Mouse (Mus musculus): ENCODE measurements at regions not wholly inside any gene's neighbourhood (a gene's known extent, or its start where the extent isn't known, plus 50 kb on each side); places are given as distances from the start of the nearest gene placed in this dataset.

DNA sequence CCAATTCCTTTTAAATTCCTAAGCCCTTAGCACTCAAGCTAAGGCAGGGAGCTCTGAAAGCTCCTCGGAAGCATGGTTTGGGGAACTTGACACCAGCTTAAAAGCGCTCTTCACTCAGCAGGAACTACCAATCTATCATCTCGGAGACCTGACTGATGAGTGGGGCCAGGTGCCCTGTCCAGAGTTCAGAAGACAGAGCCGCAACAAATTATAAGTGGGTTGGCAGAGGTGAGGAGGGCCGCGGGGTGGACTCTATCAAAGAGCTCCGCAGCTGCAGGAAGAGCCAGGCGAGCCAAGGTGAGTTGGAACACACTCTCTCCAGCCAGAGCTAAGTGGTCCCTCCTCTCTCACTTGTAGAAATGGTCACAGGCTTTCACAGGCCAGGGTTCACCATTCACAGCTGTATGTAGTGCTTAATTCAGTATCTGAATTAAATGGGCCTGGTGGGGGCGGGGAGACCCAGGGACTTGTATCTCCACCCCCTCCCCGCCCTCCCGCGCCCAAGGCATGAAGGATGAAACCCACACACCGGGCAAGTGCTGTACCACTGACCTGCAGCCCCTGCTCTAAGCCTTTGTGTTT, 180.8 kb downstream of the Stim2 start:
- no peak for DNase-seq (ENCODE audit: low read depth, low spot score)

DNA sequence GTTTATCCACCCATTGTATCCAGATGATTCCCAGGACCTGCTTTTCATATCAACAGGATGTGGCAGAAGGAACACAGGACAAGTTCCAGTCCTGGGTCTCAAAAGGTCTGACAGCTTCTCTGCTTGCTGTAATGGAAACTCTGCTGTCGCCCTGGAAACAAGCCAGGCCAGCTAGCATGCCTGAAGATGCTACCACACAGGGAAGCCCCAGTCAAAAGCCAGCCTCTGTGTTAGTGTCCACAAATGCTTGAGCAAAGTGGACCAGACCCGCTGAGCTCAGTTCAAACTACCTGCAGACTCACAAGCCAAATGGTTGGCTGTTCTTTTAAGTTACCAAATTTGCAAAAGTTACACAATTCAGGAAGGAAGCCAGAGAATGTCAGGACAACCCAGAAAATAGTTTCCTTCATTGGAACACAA, 181.9 kb downstream of the Stim2 start:
- DNase-seq (ENCODE audit: low read depth, low spot score) = no peak

DNA sequence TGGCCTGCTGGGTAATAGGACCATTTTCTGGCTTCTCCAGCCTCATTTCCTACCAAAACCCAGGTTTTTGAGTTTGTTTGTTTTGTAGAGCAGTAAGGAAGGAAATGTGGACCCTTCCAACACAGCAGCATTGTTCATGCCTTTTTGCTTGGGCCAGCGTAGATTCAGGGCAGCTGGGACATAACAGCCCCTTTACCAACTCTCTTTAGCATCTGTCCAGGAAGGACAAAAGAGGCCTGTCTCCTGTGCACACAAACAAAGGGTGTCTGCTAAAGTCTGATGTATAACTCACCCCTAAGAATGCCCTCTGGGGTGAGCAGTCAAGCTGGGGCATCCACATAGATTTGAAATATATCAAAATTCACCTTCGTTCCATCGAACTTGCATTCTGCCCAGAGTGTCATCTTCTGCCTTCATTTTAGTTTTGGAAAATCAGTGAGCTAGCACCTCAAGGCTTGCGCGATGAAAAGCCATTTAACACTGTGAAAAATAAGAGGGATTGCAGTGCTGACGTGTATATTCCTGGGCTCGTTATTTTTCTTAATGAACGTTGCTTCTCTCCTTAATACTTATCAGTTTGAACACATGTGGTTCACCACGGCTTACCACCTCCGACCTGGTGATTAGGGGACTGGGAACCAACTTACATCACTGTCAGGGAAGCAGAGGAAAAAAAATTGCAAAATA, 182.5 kb downstream of the Stim2 start:
- no peak for DNase-seq (ENCODE audit: low read depth, low spot score)

DNA sequence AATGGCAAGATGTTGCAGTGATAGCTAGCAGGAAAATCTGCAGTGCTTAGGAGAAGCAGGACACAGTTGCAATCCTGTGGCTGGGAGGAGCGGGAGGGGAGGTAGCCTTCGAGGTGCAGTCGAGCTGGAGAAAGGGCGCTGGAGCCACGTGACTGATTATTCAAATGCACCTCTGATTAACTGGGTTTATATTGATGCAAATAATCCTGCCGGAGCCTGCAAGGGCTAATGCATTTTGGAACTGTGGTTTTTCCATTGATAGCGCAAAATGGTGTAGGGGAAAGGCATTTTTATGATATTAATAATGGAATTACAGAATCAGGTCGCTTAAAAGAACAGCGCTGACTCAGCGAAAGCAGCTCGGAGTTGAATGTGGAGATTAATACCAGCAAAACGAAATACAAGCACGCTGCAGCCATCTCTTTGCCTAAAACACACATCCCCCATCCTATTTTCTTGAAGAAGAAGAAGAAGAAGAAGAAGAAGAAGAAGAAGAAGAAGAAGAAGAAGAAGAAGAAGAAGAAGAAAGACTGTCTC, 183.1 kb downstream of the Stim2 start:
- DNase-seq (ENCODE audit: low read depth, low spot score) = no peak

DNA sequence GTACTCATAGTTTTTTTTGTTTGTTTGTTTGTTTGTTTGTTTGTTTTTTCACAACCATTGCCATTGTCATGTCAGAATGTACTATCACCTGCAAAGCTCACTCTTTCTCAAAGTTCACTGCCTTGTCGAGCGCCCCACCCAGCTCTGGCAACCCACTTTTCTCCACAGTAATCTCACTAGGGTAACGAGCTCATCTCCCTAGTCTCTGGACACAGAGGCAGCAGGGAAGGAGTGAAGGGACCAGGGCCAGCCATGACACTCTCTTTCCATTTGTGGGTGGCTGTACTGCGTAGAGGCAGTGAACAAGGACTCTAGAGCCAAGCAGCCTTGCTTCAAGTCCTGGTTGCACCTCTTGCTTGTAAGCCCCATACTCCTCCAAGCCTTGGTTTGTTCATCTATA, 184.5 kb downstream of the Stim2 start:
- DNase-seq (ENCODE audit: low read depth, low spot score) = no peak

DNA sequence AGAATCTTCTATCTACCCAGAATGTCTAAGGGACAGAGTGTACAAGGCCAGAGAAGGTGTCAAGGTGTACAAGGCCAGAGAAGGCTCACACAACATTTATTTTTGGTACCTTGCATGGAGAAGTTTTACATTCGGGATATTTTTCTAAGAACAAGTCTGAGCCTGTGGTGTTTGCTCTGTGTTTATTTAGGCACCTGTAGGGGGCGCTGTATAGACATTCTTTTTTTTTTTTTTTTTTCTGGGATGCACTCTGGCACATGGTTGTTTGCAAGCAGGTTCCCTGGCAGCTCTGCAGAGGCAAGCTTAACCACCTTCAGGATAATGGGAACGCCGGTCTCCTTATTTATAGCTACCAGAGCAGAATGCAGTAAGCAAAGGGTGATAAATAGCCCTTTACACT, 187.4 kb downstream of the Stim2 start:
- no peak for DNase-seq (ENCODE audit: low read depth, low spot score)

DNA sequence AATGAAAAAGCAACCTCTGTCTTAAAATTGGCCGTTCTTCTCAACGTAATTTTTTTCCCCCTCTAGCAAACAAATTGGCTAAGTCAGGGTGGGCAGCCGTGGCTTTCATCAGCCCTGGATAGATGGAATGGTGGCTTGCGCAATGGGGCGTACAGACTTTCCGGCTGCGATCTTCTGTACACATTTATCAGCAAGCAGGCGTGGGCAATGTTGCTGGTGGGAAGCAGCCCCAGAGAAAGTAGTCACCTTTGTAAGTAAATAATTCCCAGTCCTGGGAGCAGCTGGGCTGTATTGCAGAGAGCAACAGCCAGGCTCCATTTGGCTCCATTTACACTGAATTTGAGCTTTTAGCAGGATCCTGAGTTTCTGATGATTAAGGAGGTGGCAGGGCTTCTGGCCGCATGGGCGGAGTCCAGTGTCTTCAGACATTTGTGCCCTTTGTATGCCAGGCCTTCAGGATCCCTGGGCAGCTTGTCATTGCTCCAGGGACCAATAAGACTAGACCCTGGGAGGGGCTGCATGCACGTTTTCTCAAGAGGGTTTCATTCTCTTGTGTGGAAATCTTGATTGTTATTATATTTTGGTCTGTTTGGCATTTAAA, 187.9 kb downstream of the Stim2 start:
- no peak for DNase-seq (ENCODE audit: low read depth, low spot score)

DNA sequence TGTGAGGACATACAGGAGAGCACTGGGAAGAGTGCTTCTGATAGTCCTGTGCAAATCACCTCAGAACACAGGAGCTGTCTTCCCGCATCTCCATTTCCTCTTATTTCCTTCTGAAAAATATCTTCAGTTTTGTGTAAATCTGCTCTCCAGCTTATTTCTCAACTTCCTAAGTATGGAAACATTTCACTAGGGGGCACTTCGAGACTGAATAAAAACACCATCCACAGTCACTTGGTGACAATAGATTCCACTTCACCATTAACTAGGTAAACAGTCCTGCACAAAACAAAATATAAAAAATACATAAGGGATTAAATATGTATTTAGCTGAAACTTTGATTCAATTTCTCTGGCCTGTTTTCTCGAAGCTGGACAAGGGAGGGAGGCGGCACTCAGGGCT, 193.4 kb downstream of the Stim2 start:
- DNase-seq (ENCODE audit: low read depth, low spot score) = no peak

DNA sequence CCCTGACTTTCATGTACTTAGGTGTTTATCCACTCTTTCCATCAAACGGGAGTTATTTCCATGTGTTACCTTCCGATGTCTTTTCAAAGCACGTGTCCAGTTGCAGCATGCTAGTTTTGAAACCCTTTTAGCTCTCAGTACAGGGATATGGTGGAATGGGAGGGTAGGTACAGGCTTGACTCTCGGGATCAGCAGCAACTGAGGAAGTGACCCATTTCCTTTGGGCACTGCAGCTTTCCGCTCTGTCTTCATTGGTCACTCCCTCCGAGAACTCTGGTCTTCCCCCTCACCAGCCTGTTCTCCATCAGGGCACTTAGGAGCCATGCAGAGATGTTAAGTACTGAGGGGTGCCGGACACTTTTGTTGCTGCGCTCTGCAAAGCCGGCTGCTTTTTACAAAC, 196.5 kb downstream of the Stim2 start:
- DNase-seq (ENCODE audit: low read depth, low spot score) = no peak

DNA sequence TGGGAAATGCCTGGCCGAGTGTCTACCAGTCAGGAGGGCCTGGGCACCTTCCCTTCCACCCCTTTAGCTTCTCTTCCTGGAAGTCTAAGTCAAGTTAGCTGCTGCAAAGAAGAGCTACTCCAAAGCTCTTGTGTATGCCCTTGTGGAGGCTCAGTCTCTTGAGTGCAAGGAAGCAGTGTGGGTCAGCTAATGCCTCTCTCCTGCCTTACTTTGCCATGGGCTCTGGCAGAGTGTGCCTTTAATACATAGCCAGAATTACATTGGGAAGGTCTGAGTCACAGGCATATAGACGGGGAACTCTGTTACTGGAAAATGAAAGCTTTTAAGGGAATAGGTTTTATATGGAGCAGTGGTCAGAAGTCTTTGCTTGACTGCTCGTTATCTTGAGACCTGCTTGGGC, 201.7 kb downstream of the Stim2 start:
- no peak for DNase-seq (ENCODE audit: low read depth, low spot score)

DNA sequence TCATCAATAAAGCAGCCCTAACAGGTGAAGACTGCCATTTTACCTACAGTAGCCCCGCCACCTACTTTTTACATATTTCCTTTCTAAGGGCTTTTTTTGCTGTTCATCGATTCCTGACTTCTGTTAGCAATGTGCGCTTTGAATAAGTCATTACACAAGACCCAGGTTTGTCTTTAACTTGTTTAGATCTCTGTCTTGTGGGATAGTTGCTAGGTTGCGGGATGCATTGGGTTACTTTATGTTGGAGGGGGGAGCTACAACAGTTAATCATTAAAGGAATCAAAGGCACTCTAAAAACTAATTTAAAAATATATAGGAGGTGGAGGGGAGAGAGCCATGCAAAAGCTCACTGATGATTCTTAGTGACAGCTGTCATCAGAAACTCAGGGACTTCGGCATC, 202.3 kb downstream of the Stim2 start:
- no peak for DNase-seq (ENCODE audit: low read depth, low spot score)

DNA sequence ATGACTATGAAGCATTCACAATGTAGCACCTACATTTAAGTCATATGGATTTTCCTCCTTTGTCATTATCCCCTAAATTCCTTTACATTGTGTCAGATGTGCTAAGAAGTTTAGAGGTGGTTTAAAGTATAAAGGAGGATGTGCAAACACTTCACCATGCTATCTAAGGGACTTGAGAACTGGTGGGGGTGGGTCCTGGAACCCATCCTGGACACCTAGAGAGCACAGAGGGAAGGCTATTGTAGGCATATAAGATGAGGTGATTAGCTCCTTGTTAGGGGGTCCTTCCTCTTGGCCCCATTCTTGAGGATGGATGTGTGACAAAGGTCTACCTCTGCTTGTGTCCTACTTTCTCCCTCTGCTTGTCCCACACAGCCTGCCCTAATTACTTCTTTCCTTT, 213.2 kb downstream of the Stim2 start:
- DNase-seq (ENCODE audit: low read depth, low spot score) = no peak

DNA sequence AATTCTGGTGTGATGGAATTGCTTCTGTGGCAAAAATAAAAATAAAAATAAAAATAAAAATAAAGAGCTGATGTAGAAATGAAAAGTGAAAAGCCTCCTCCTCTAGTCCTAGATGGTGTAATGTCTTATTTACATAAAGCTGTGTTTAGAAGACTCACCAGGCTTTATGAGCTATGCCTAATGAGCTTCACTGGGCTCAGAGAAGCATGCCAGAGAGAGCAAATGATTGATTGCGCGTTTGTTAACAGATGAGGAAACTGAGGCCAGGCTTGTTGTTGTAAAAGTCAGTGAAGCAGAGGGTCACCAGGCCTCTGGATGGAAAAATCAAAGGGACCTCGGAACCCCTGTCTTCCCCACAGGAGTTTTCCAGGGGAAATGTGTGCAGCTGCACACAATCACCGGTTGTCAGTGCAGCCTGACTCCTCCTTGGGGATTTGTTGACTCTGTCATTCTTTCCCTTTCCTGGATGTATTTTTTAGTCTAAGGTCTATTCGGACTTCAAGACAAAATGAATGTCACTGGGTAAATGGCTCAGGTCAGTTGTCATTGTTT, 213.8 kb downstream of the Stim2 start:
- DNase-seq (ENCODE audit: low read depth, low spot score) = no peak

DNA sequence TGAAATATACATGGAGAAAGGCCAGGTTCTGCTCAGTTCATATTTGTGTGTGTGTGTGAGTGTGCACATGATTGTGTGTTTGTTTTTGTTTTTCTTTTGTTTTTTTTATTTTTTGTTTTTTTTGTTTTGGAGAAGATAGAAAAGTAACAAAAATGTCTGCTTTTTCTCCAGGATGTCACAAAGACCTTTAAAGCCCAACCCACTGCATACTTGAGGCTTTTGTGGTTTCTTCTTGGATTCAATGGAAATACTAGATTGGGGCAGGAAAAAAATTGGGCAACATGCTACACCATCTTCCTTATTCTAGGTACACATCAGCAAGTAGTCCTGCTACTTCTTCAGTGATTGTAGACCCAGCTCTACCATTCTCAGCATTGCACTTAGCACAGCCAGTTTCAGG, 226.7 kb downstream of the Stim2 start:
- no peak for DNase-seq (ENCODE audit: low read depth, low spot score)

DNA sequence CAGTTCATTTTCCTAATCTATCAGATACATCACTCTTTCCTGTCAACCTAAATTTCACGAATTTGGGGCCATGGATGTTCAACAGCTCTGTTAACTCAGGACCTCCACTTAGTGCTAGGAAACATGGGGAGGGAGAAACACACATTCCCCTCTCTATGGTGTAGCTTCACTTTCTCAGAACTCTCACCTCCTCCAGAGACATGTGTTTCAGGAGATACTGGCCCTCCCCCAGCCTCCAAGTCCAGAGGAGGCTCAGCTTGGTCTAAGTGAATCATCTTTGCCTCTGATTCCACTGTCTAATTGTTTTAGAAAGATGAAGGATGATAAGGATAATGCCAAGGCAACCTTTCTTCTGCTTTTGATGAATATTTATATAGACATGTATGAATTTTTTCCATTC, 236.3 kb downstream of the Stim2 start:
- no peak for DNase-seq (ENCODE audit: low read depth, low spot score)

DNA sequence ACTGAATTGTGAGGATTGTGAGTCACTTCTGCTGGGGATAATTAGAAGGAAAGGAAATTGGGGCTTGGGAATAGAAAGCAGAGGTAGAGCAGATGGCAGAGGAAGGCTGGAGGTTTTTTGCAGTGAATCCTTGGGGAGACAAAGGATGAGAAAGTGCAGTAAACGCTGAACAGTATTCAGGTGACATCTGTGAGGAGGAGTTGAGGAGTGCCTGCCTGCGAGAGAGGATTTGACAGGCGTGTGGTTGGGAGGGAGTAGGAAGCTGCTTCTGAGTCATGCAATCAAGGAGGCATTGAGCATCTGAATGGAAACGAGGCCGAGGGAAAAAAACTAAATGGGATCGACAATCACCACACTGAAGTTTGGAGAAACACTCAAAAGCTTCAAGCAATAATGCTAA, 236.9 kb downstream of the Stim2 start:
- DNase-seq (ENCODE audit: low read depth, low spot score) = no peak

DNA sequence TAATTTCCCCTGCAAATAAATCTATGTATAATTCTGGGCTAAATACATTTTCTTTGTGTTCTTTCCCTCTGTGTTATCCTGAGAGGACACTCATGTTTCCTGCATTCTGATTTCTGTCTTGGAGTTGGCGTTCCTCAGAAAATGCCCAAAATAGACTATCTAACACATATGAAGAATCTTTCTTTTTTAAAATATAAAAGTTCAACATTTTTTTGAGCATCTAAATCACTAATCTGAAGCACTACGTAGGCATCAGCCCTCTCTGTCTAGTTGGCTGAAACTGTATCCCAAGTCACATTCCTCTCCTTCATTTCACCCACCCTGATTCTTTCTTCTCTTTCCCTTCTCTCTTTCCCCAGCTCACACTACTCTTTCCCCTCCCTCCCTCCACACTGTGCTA, 238.9 kb downstream of the Stim2 start:
- no peak for DNase-seq (ENCODE audit: low read depth, low spot score)

DNA sequence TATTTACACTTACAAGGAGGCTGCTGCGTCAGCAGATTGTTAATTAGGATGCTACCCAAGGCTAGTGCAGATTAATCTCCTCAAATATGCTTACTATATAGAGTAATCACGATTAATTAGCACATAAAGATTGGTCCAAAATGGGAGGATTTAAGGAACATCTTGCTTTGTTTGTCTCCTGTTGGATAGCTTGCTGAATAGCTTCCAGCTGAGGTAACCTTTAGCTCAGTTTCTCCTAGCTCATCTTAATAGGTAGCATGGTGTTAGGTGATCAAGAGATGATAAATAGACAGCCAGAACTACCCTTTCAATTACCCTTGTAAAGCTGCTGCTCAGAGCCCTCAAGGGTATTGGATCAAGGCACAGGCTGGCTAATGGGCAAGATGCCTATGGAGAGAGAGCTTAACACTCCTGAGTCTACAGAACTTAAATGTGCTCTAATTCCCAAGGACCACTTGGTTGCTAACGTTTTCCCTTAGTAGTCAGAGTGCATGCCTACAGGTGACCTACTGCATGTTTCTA, 240.4 kb downstream of the Stim2 start:
- no peak for DNase-seq (ENCODE audit: low read depth, low spot score)

DNA sequence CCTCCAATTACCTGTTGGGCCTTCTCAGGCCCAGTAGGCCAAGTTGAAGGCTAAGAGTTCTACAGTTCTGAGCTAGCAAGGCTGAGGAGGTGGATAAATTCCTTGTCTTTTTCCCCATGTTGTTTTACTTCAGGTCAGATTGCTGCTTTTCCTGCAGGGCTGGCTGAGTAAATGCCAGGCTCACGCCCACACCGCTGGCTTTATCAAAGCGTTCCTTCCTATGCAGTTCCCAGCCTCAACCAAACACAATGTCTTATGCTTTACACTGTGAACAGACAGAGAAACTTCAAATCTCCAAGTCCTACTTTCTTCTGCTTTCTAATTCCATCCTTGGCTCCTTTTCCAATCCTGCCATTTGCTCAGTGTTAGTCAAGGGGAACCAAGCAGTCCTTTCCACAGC, 241.3 kb downstream of the Stim2 start:
- no peak for DNase-seq (ENCODE audit: low read depth, low spot score)

DNA sequence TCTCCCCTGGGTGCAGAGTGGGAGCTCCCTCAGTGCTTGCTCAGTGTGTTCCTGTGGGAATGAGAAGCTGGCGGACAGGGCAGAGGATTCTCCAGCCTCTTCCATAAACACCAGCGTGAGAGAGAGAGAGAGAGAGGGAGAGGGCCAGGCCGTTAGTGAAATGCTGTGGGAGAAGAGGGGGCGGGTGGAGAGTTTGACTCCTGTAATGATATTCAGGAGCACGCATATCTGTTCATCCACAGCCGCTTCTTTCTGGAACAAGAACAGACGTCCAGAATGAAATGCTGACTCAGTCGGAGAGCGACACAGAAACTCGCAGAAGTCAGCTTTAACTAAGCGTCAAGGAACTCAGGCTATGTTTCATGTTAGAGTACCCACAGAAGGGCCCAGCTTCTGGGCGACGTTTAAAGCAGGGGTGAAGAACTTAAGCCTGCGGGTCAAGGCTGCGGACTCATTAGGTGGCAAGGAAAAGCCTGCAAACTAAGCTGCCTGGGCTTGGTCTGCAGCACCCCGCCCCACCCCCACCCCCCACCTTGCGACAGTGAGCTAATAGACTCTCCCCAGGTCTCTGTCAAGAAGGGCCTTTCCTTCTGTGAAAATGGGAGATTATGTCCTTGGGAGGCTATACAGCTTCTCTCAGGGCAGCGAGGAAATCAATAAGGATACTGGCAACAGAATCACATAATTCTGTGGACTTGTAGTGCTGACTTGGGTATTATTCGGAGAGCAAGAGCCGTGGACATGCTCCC, 243.0 kb downstream of the Stim2 start:
- DNase-seq (ENCODE audit: low read depth, low spot score) = no peak

DNA sequence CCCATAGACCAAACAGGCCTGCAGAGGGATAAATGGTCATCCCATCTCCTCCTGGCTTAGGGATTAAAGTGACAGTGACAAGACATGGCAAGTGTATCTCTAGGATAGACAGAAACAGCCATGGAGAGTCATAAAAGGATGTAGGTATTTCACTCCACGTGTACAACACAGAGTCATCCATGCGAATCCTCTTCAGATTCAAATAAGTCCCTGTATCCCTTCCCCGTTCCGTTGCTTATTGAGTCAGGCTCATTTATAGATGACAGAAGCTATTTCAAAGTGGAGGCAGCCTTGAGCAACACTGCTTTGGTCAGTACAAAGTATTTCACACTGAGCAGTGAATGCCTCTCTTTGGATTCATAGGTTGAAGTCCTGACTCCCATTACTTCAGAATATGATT, 243.8 kb downstream of the Stim2 start:
- DNase-seq (ENCODE audit: low read depth, low spot score) = no peak

DNA sequence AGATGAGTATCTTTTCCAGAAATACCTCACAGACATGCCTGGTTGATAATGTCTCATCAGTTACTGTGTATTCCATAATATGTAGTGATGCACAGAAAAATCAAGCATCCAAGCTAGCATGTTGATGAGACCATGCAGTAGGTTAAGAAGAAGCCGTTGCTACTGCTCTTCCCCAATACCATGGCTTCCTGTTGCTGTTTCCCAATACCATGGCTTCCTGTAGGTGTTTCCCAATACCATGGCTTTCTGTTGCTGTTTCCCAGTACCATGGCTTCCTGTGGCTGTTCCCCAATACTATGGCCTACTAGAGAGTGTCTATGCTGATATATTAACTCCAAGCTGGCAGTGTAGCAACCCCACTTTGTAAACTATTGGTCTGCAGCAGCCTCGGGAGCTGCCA, 253.7 kb downstream of the Stim2 start:
- DNase-seq (ENCODE audit: low read depth, low spot score) = no peak
